Mouse (Mus musculus) MEL-GATA-1-ER (cell line): ENCODE measurements around the gene Tril.

Experiments used
- DNase-seq: peaks from one replicate; pipeline ENCODE4 v3.0.0-alpha.2; 2012; ENCODE audit warnings: low read depth; ENCODE audit errors: extremely low read depth

Gene Tril

DNA sequence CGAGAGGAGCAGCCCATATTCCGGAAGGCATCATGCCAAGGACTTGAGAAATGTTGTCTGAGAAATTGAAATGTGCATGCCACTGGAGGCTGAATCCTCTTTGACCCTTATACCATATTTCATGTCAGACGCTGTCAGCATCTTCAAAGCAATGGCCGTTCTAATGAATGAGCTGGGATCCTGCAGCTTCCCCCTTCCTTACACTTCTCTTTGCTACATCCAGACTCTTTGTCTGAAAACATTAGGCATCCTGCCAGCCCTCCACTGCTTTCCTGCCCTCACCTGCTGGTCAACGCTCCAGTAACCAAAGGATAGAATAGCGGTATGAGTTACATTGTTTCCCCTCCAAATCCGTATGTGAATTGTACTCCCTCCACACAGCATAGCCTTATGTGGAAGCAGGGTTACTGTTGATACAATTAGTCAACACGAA is 14.0 kb downstream of the Tril start:
- no peak for DNase-seq

DNA sequence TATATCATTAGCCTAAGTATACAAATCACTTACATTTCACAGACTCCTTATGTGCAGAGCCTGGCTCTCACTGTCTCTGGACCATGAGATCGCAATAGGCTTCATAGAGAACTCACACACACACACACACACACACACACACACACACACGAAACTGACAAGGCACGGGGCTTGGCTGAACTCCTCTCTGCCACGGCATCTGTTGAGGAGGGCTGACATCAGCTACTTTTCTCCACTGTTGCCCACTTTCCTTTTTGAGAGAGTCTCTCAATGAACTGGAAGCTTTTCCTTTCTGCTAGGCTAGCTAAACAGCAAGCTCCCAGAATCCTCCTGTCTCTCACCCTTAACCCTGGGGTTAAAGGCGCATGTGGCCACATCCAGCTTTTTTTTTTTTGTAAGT is 14.6 kb downstream of the Tril start:
- DNase-seq: no peak

GRCm38 (mm10) chr6:53804145-53804544 is 16.5 kb downstream of the Tril start:
- DNase-seq: no peak

DNA sequence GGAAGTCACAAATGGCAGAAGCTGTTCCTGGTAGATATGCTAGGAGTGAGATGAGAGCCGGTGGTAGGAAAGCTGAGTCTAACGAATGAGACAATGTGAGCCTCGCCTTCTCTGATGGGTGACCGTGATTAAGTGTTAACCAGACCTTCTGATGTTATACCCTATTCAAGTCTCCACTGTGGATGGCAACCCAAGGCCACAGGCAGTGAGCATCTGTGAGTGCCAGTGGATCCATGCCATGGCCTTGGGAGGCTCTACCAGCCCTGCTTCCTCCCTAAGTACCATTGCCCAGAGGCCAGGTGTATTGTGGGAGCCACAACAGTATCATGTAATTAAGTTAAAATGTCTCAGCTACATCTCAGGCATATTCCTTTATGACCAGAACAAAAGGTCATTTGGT is 17.1 kb downstream of the Tril start:
- DNase-seq: no peak

- no peak for DNase-seq
Measured at GRCm38 (mm10) chr6:53801893-53802286, 18.7 kb downstream of the Tril start.

DNA sequence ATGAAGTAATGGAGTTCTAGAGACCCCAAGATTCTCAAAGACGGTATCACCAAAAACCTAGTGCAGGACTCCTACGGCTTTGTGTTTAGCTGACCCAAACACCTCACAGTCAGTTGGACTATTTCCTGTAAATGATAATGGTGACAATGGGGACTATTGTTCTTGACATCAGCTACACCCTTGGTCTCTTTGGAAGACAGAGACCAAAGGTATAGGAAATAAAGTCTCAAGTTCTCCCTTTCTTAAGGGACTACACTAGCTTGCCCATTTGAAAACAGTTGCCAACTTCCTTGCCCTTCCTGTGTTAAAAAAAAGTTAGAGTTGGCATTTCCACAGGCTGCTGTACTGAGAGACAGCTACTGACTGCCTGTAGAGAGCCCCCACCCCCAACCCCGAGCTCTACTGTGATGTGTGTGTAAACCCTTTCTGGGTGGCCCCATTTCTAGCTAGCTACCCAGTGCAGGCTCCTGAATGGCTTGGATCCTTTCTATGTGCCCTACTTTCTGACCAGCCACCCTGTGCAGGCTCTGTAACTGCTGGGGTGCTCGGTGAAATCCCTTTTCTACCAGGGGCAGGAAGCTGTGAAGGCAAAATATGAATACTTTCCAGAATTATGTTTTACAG is 19.2 kb downstream of the Tril start:
- no peak for DNase-seq

- no peak for DNase-seq
Measured at GRCm38 (mm10) chr6:53798865-53799264, 21.8 kb downstream of the Tril start.

DNA sequence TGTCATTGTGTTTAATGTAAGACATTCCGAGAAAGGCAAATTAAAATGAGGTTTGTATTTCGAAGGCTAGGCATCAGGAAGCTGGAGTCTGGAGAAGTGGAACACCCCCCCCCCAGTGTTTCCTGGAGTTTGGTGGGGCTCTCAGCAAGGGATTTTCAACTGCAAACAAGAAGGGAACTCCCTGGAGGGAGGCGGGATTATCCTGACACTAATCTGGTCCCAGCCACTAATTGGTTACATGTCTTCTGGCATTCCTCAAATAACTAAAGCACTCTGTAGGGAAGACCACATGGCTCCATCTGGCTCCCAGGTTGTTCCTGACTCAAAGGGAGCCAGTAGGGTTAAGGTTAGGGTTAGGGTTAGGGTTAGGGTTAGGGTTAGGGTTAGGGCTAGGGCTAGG is 23.8 kb downstream of the Tril start:
- no peak for DNase-seq

DNA sequence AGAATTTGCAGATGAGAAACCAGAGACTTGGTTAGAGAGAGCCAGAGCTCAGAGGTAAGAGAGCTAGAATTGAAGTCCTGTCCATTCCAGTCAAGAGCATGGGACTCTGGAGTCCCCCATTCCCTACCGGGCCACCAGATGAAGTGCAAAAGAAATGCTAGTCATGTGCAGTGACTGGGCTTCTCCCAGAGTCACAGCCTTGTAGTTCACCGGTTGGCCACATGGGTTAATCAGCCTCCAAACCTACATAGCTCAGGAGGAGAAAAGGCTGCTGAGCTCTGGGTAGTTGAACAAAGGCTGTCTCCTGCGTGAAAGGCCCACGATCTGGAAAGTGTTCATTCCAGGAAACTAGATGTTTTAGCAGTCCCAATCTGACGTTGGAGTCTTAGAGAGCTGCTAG is 24.8 kb downstream of the Tril start:
- no peak for DNase-seq

GRCm38 (mm10) chr6:53795078-53795477 is 25.6 kb downstream of the Tril start:
- no peak for DNase-seq

DNA sequence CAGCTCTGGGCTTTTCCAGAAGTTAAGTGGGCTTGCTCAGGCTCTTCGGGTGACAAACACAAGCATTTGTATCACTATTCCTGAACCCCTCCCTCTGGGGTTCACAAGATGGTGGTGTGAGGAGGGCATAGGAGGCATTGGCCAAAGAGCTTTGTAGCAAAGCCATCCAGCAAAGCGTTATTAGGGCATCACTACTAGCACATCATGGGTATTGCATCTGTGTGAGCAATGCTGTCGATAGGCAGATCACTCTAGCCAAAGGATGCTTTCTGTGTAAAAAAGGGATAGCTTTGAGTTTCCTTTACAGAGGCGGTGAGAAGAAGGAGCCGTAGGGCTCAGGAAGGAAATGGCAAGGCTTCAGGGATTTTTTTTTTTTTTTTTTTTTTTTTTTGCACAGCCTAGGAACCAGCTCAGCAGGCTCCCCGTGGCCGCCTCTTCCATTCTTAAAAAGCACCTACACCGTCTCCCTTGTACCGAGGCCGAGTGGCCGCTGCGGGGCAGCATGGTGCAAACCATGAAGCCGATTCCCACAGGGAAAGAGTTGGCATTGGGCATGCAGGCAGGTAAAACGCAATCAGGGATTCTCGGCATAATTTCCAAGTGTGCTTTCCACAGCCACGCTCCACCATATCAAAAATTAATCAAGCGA is 26.2 kb downstream of the Tril start:
- DNase-seq: no peak

DNA sequence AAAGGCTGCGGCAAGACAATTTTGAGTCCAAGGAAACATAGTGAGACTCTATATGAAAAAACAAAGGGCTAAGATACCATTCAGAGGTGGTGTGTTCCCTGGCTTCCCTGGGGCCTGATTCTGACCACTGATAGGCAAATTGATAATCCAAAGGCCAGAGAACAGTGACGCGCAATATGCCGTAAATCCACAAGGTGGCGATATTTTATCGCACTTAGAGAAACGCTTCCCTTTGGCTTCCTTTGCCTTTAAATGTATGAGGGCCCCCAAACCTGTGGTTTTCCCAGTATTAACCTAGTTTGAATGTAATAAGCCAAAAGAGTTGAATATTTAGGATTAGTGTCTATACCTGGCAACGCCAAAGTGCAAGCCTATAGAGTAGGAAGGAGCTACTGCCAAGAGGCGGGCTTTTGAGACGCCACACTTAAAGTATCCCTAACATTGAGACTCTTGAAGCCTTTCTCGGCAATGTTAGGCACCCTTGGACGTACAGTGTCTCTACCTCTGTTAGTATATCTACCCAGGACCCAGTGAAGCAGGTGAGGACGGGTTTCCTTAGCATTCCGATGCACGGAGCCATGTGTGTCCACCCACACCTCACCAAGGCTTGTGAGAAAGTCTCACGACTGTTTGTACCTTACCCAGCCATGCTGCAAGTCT is 37.6 kb downstream of the Tril start:
- no peak for DNase-seq

DNA sequence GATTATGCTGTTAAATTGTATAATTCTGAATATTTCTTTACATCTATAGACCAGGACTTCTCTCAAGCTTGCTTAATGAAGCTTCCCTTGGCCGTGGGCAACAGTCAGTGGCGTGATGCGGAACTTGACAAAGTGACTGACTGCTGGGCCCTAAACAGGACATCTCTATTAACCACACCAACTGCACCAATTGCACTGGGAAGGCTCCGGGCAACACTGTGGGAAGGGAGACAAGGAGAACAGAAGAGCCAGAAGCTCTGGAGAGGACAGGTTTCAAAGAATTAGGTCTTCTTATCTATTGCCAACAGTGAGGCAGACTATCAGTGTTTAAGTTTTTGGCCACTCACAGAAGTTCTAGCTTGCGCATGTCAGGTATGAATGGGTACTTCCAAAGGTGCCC is 38.4 kb downstream of the Tril start:
- no peak for DNase-seq

GRCm38 (mm10) chr6:53781171-53781570 is 39.5 kb downstream of the Tril start:
- peak; percentile 2 for DNase-seq

DNA sequence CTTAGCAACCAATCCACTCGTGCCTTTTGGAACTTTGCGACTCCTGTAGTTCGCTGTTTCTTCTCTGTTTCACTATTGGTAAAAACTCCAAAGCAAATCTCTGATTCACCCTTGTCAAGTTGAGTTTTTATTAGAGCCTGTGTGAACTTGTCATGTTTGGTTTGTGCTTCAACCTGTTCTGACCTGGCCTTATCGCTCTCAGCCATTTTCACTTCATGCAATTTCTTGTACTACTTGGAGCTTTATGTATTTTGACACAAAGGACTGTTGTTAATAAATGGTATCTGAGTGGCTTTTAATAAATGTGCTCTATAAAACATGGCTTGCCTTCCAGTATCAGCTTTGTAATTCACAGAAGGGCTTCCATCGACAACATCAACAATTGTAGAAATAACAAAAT is 40.6 kb downstream of the Tril start:
- no peak for DNase-seq

- no peak for DNase-seq
Measured at GRCm38 (mm10) chr6:53779526-53779925, 41.1 kb downstream of the Tril start.

DNA sequence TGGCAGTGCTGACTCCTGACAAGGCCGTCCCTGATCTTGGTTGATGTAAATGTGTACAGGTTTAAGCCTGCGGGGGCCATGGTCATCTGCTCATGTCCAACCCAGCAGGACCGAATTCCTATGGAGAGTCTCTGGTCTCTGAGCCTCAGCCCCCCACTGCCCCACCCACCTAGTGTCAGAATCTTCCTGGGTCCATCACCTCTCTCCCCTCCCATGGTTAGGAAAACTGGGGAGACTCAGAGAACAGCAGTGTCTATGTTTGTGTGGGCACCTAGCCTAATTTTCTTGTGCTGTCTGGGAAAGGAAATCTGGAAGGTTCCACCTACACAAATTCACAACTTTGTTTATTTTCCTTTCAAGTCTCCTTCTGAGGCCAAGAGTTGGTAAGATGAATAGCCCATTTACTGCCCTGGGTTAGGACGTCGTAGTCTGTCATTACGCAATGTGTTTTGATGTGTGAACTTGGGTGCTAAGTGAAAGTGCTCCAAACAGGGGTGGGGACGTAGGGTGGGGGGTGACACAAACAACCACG is 42.1 kb downstream of the Tril start:
- DNase-seq: no peak

- no peak for DNase-seq
Measured at GRCm38 (mm10) chr6:53768275-53768674, 52.4 kb downstream of the Tril start.

- DNase-seq: no peak
Measured at GRCm38 (mm10) chr6:53766243-53766915, 54.3 kb downstream of the Tril start.

- DNase-seq: no peak
Measured at GRCm38 (mm10) chr6:53765731-53766130, 54.9 kb downstream of the Tril start.
